Mouse (Mus musculus): ENCODE measurements around the gene Il27ra. TPM values are rescaled to one million over a fixed set of nuclear protein-coding genes. Genes with fewer than 3 reads are reported as not detected.
"Not testable (repeated sequence)": the region's sequence is repeated elsewhere in the genome, so short reads cannot be mapped to it uniquely, and the experiment has no call there.

Gene Il27ra
- polyA plus RNA-seq, 1 experiment from 2014 or later, result 0.30 TPM

GRCm38 (mm10) chr8:84009876-84010275 is 32.5 kb downstream of the Il27ra start:
- Histone ChIP-seq H3K27ac (no peak overlapping the region), H3K4me3 (no peak overlapping the region), H3K27me3 (ENCODE audit: insufficient read depth, poor library complexity, severe bottlenecking) (peaks cover 53% of the 10 kb centered on the region), H3K4me1 (replicated peaks) (peaks cover 42% of the 10 kb centered on the region), H3K9me3 (no peaks in the 10 kb centered on the region), H3K36me3 (no peaks in the 10 kb centered on the region)
- 2% methylated on average over 11 of the region's 11 CpGs for WGBS
- DNase-seq (ENCODE audit: low spot score), result peak; percentile 90

- Histone ChIP-seq H3K36me3 (no peaks in the 10 kb centered on the region), H3K4me1 (replicated peaks) (peaks cover 51% of the 10 kb centered on the region), H3K9me3 (no peaks in the 10 kb centered on the region), H3K27me3 (ENCODE audit: insufficient read depth, poor library complexity, severe bottlenecking) (peaks cover 45% of the 10 kb centered on the region), H3K27ac (no peak overlapping the region), H3K4me3 (no peak overlapping the region)
- DNase-seq (ENCODE audit: low spot score), result no peak
- WGBS, result 30% methylated on average over 7 of the region's 7 CpGs
Observed at GRCm38 (mm10) chr8:84008362-84008761, 34.0 kb downstream of the Il27ra start.

DNA sequence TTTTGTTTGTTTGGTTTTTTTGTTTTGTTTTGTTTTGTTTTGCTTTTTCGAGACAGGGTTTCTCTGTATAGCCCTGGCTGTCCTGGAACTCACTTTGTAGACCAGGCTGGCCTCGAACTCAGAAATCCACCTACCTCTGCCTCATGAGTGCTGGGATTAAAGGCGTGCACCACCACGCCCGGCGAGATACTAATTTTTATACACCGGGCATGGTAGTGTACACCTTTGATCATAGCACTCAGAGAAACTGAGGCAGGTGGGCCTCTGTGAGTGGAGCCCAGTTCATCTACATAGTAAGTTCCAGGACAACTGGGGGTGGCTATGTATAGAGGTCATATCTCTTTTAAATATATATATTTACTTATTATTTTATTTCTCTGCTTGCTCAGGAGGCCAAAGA is 36.9 kb downstream of the Il27ra start:
- not testable (repeated sequence) for H3K4me3 ChIP-seq; H3K27ac ChIP-seq; H3K9me3 ChIP-seq; DNase-seq (ENCODE audit: low spot score)
- 94% methylated on average over 7 of the region's 7 CpGs for WGBS
- Histone ChIP-seq H3K36me3 (peaks cover 25% of the 10 kb centered on the region), H3K27me3 (ENCODE audit: insufficient read depth, poor library complexity, severe bottlenecking) (peaks cover 45% of the 10 kb centered on the region), H3K4me1 (replicated peaks) (peaks cover 41% of the 10 kb centered on the region)

GRCm38 (mm10) chr8:84004533-84005201 is 37.7 kb downstream of the Il27ra start:
- peaks cover 45% of the 10 kb centered on the region for H3K27me3 ChIP-seq (ENCODE audit: insufficient read depth, poor library complexity, severe bottlenecking)
- H3K36me3 ChIP-seq, result peaks cover 33% of the 10 kb centered on the region
- 1% methylated on average over 30 of the region's 30 CpGs for WGBS
- H3K9me3 ChIP-seq, result no peaks in the 10 kb centered on the region
- peak; percentile 92 for DNase-seq (ENCODE audit: low spot score)
- peaks cover 36% of the 10 kb centered on the region for H3K4me1 ChIP-seq (replicated peaks)
- H3K27ac ChIP-seq, result peak overlapping the region; percentile 87
- H3K4me3 ChIP-seq, result peak overlapping the region; percentile 64

DNA sequence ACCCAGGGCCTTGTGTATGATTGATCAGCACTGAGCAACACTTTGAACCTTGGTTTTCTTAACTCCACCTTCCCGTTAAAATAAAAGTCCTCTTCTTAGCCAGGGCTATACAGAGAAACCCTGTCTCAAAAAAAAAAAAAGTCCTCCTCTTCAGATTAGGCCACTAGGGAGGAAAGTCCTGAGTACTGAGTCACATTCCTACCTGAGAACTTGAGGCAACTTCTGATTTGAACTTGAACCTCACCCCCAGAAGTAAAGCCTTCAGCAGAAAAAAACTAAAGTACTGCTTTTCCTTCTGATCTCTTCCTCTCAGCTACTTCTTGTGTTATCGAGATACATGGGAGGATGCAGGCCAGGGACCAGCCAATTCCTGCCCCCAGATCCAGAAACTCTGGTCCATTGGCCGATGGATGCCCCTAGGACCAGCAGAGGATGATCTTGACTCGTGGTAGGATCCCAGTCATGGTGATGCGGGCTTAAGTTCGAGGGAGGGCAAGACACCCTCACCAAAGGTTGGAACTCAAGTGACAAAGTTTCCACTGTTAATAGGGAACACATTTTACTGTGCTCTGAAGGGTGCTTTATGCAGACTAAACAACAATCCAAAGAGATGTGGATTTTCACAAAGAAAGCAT is 38.7 kb downstream of the Il27ra start:
- H3K36me3 ChIP-seq, result peaks cover 42% of the 10 kb centered on the region
- peaks cover 44% of the 10 kb centered on the region for H3K4me1 ChIP-seq (replicated peaks)
- no peak for DNase-seq (ENCODE audit: low spot score)
- peak overlapping the region; percentile 64 for H3K4me3 ChIP-seq
- H3K27ac ChIP-seq, result no peak overlapping the region
- no peaks in the 10 kb centered on the region for H3K9me3 ChIP-seq
- 76% methylated on average over 6 of the region's 6 CpGs for WGBS
- H3K27me3 ChIP-seq (ENCODE audit: insufficient read depth, poor library complexity, severe bottlenecking), result peaks cover 51% of the 10 kb centered on the region

- Histone ChIP-seq H3K4me3 (no peak overlapping the region; the same call in 1 of the 2 replicates), H3K9me3 (no peaks in the 10 kb centered on the region), H3K4me1 (replicated peaks) (peaks cover 46% of the 10 kb centered on the region), H3K27ac (no peak overlapping the region), H3K27me3 (ENCODE audit: insufficient read depth, poor library complexity, severe bottlenecking) (peaks cover 51% of the 10 kb centered on the region), H3K36me3 (peaks cover 42% of the 10 kb centered on the region)
- WGBS, result 60% methylated on average over 12 of the region's 12 CpGs
- no peak for DNase-seq (ENCODE audit: low spot score)
Observed at GRCm38 (mm10) chr8:84002957-84003611, 39.3 kb downstream of the Il27ra start.

DNA sequence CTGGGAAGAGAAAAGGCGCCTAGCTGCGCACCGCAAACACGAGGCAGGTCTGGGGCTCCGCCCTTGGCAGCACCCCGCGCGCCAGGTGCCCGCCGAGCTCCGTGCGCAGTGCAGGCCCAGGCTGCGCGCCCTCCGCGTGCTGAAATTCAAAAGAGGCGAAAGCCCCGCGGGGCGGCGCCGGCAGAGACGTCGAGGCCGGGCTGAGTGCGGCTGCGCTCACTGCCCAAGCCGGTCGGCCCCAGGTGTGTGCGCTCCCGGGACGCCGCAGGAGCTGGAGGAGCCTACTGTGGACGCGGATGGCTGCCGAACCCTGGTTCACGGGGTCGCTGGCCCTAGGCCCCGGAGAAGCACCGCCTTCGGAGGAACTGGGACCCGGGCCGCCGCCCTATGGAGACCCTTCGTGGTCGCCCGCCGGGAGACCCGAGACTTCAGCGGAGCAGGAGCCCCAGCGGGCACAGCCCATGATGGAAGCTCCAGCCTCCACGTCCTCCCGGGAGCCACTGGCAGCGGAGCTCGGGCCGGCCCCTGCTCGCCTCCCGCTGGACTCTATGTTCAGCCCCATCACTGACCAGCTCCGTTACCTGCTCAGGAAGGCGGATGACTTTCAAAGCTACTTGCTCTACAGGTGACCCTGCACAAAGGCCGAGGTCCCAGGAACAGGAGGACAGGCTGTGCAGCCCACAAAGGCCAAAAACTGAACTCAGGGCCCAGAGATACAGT is 40.9 kb downstream of the Il27ra start, which contains the start of gene 1700067K01Rik:
1700067K01Rik (plus strand) TSS at position 222 of the 720 bp plus-strand sequence.
- WGBS, result 16% methylated on average over 61 of the region's 61 CpGs
- Histone ChIP-seq H3K27ac (0 out of 2 replicates have a peak within 1 kb of the TSS, but pooled peaks have one; percentile 9), H3K27me3 (ENCODE audit: insufficient read depth, poor library complexity, severe bottlenecking) (peaks cover 51% of the 10 kb centered on the region), H3K36me3 (peaks cover 42% of the 10 kb centered on the region), H3K9me3 (no peaks in the 10 kb centered on the region), H3K4me3 (peak within 1 kb of the TSS; percentile 39), H3K4me1 (replicated peaks) (peaks cover 49% of the 10 kb centered on the region)
- DNase-seq (ENCODE audit: low spot score), result no peak

GRCm38 (mm10) chr8:83999825-84000224 is 42.6 kb downstream of the Il27ra start:
- H3K27me3 ChIP-seq (ENCODE audit: insufficient read depth, poor library complexity, severe bottlenecking), result peaks cover 58% of the 10 kb centered on the region
- peak overlapping the region; percentile 86 for H3K4me3 ChIP-seq
- no peak overlapping the region for H3K27ac ChIP-seq
- WGBS, result 89% methylated on average over 2 of the region's 2 CpGs
- H3K9me3 ChIP-seq, result no peaks in the 10 kb centered on the region
- no peak for DNase-seq (ENCODE audit: low spot score)
- peaks cover 49% of the 10 kb centered on the region for H3K36me3 ChIP-seq
- H3K4me1 ChIP-seq (replicated peaks), result peaks cover 55% of the 10 kb centered on the region

DNA sequence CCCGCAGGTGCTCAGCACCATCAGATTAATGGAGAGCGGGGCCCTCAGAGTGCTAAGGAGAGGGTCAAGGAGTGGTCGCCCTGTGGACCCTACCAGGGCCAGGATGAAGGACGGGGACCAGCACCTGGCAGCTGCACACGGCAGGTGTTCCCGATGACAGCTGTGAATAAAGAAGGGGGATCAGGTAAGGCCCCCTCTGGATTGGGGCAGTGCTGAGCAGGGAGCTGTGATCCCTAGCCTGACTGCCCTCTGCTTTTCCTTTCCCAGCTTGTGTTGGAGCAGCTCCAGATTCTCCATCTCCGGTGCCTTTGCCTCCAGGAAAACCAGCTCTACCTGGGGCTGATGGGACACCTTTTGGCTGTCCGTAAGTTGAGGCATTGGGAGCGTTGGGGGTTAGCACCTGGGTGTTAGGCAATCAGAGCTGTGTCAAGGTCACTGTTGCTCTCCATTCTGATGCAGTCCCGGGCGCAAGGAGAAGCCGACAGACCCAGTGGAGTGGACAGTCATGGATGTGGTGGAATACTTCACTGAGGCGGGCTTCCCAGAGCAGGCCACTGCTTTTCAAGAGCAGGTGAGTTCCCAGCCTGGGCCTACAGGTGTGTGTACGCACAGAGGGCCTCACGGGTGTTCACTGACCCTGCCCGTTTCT is 43.2 kb downstream of the Il27ra start:
- WGBS, result 70% methylated on average over 16 of the region's 16 CpGs
- H3K27ac ChIP-seq, result 0 out of 2 replicates have a peak overlapping the region, but pooled peaks have one; percentile 87
- H3K4me1 ChIP-seq (replicated peaks), result peaks cover 50% of the 10 kb centered on the region
- DNase-seq (ENCODE audit: low spot score), result no peak
- peaks cover 63% of the 10 kb centered on the region for H3K27me3 ChIP-seq (ENCODE audit: insufficient read depth, poor library complexity, severe bottlenecking)
- H3K36me3 ChIP-seq, result peaks cover 56% of the 10 kb centered on the region
- no peaks in the 10 kb centered on the region for H3K9me3 ChIP-seq
- H3K4me3 ChIP-seq, result peak overlapping the region; percentile 86

GRCm38 (mm10) chr8:83998231-83999056 is 43.9 kb downstream of the Il27ra start:
- peak overlapping the region; percentile 86 for H3K4me3 ChIP-seq
- H3K4me1 ChIP-seq (replicated peaks), result peaks cover 47% of the 10 kb centered on the region
- peaks cover 58% of the 10 kb centered on the region for H3K27me3 ChIP-seq (ENCODE audit: insufficient read depth, poor library complexity, severe bottlenecking)
- DNase-seq (ENCODE audit: low spot score), result peak; percentile 72
- WGBS, result 4% methylated on average over 80 of the region's 92 CpGs
- no peaks in the 10 kb centered on the region for H3K9me3 ChIP-seq
- H3K36me3 ChIP-seq, result peaks cover 63% of the 10 kb centered on the region
- peak overlapping the region; percentile 87 for H3K27ac ChIP-seq

DNA sequence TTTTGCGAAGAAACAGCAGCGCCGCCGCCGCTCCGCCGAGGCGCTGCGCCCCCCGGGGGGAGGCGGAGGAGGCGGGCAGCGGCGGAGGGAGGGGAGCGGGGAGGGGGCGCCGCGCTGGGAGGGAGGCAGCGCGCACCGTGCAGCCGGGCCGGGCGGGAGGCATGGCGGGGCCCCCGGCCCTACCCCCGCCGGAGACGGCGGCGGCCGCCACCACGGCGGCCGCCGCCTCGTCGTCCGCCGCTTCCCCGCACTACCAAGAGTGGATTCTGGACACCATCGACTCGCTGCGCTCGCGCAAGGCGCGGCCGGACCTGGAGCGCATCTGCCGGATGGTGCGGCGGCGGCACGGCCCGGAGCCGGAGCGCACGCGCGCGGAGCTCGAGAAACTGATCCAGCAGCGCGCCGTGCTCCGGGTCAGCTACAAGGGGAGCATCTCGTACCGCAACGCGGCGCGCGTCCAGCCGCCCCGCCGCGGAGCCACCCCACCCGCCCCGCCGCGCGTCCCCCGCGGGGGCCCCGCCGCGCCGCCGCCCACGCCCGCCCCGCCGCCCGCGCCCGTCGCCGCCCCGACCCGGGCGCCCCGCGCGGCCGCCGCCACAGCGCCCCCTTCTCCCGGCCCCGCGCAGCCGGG is 44.8 kb downstream of the Il27ra start, which contains the start of gene Samd1:
Samd1 (plus strand) TSS at position 162 of the 631 bp plus-strand sequence.
- DNase-seq (ENCODE audit: low spot score), result peak; percentile 66
- Histone ChIP-seq H3K27ac (peak within 1 kb of the TSS; percentile 95), H3K27me3 (ENCODE audit: insufficient read depth, poor library complexity, severe bottlenecking) (peaks cover 50% of the 10 kb centered on the region), H3K4me1 (replicated peaks) (peaks cover 40% of the 10 kb centered on the region), H3K36me3 (peaks cover 66% of the 10 kb centered on the region), H3K4me3 (peak within 1 kb of the TSS; percentile 86), H3K9me3 (no peaks in the 10 kb centered on the region)
- WGBS, result 6% methylated on average over 111 of the region's 112 CpGs
